Comparison of ENCODE assay signal across 15 mouse cellular contexts in genomic region chr9:114547643-114548077, GRCm38 (mm10). TPM values are rescaled to one million over a fixed set of nuclear protein-coding genes. Genes with fewer than 3 reads are reported as not detected.
A peak's percentile ranks its signal among the peaks of the same experiment; 100 is the strongest.
DNase-seq lines count a peak whose midpoint lies in the region; TF ChIP-seq lines count a peak whose summit lies in the region.
"Had no signal": no experiment of that assay in that cellular context is flagged by ENCODE, and none has a peak within 500 bp of the region (broad histone marks: within the 10 kb centered on the region; RNA-seq: fewer than 3 reads in every experiment).

No protein-coding gene starts in this region.

- no peaks in the 10 kb centered on the region for H3K4me1 ChIP-seq in heart, adult 2 months (ENCODE audit: control insufficient read depth, insufficient read depth, low read length)

- no peaks in the 10 kb centered on the region for H3K36me3 ChIP-seq in heart, adult 2 months (ENCODE audit: control insufficient read depth, insufficient read depth, low read length)

- WGBS in heart, adult 2 months, result 85% methylated on average over 6 of the region's 6 CpGs

- H3K79me2 ChIP-seq in heart, adult 2 months (replicated peaks; ENCODE audit: control insufficient read depth, insufficient read depth, low read length), result no peaks in the 10 kb centered on the region

- H3K4me3 ChIP-seq in heart, adult 2 months, result no peak overlapping the region
- H3K4me3 ChIP-seq: megakaryocyte, embryonic 14.5 days had no signal

- peak; percentile 27 for DNase-seq in embryo, embryonic 10.5 days (ENCODE audit: low spot score)
- no peak for DNase-seq in embryo, embryonic 11 days
- DNase-seq in CD4-positive helper T cell, adult 2 months (ENCODE audit: low read depth, low spot score), result peak; percentile 13
- peak; percentile 37 for DNase-seq in kidney, adult 18-20 months
- DNase-seq in liver, result peak; percentile 34
- DNase-seq in adrenal gland, postnatal 14 days, result no peak
- DNase-seq in heart, adult 2 months, result no peak
- no peak for DNase-seq in cerebellum, postnatal 36 days

- no peak overlapping the region for H3K27ac ChIP-seq in heart, adult 2 months

- intact Hi-C loops in heart, adult 2 months (cut with DNase I), result no loop called here

- H3K27me3 ChIP-seq in heart, adult 2 months (ENCODE audit: control insufficient read depth, insufficient read depth, low read length), result no peaks in the 10 kb centered on the region

- TF ChIP-seq POLR2A in heart, adult 2 months (IDR thresholded peaks at IDR 0.05; ENCODE audit: insufficient read depth, low read depth, low read length), result no peak

- no peak overlapping the region for H3K9ac ChIP-seq in heart, adult 2 months (ENCODE audit: low read depth, low read length)

- no peak for TF ChIP-seq CTCF in heart, adult 2 months (IDR thresholded peaks at IDR 0.05)

- TF ChIP-seq EP300 in heart, adult 2 months (IDR thresholded peaks at IDR 0.05; ENCODE audit: insufficient read depth, low read depth, low read length), result no peak

RNA-seq across cellular contexts. Expression of gene Trim71, which starts 16.5 kb away (rescaled TPM):
- total RNA-seq in adrenal gland, postnatal 14 days (2021), result 0.04 TPM in 1 of 2 replicates, not detected in the other
- total RNA-seq in heart, adult 2 months (2021), result not detected
- polyA plus RNA-seq in heart, adult 2 months (2012; rRNA removed), result not detected in 2 replicates
- total RNA-seq: heart, adult 8-10 months had no signal

RNA-seq across cellular contexts. Expression of gene C130032M10Rik, which starts 32.2 kb away (rescaled TPM):
- total RNA-seq in adrenal gland, postnatal 14 days (2021), result not detected in 2 replicates
- total RNA-seq in heart, adult 2 months (2021), result not detected
- not detected in 2 replicates for polyA plus RNA-seq in heart, adult 2 months (2012; rRNA removed)
- total RNA-seq: common myeloid progenitor, adult 5-6 weeks; heart, adult 8-10 months; left cerebral cortex, postnatal 14 days had no signal
- polyA plus RNA-seq: forebrain, embryonic 14.5 days; inflammation-experienced regulatory T-cells, adult 6 months; neural tube, embryonic 14.5 days had no signal

RNA-seq across cellular contexts. Expression of gene Ccr4, which starts 42.9 kb away (rescaled TPM):
- not detected in 2 replicates for total RNA-seq in adrenal gland, postnatal 14 days (2021)
- not detected for total RNA-seq in heart, adult 2 months (2021)
- polyA plus RNA-seq in heart, adult 2 months (2012; rRNA removed), result not detected in 2 replicates
- total RNA-seq: common myeloid progenitor, adult 5-6 weeks; heart, adult 8-10 months; left cerebral cortex, postnatal 14 days had no signal
- polyA plus RNA-seq: forebrain, embryonic 14.5 days; neural tube, embryonic 14.5 days had no signal

Comparison
In these comparisons a context has a peak if more than half of its experiments do, and no peak if none do; other contexts are left out.
1. DNase-seq: peak in embryo, embryonic 10.5 days (single experiment), CD4-positive helper T cell, adult 2 months (single experiment), kidney, adult 18-20 months (single experiment) and liver (single experiment); none in embryo, embryonic 11 days (single experiment), adrenal gland, postnatal 14 days (single experiment), heart, adult 2 months (0 of 2) and cerebellum, postnatal 36 days (0 of 2).